Mouse (Mus musculus): Measurements from ENCODE around the gene Card11.

GRCm38 (mm10) chr5:140824126-140824525 is 176.3 kb downstream of the Card11 start:
- no peak for TF ChIP-seq CTCF (IDR thresholded peaks at IDR 0.05)
- no peak for TF ChIP-seq POLR2A (IDR thresholded peaks at IDR 0.05; ENCODE audit: insufficient read depth, low read depth, low read length)
- TF ChIP-seq EP300 (IDR thresholded peaks at IDR 0.05; ENCODE audit: insufficient read depth, low read depth, low read length): no peak

Data from heart, adult 2 months (tissue).